Mouse (Mus musculus) thymus, postnatal 25 days (tissue): ENCODE data around the gene Steap3.

Experiments
- DNase-seq: peaks from one replicate; pipeline ENCODE4 v3.0.0; 2022

Steap3 gene

DNA sequence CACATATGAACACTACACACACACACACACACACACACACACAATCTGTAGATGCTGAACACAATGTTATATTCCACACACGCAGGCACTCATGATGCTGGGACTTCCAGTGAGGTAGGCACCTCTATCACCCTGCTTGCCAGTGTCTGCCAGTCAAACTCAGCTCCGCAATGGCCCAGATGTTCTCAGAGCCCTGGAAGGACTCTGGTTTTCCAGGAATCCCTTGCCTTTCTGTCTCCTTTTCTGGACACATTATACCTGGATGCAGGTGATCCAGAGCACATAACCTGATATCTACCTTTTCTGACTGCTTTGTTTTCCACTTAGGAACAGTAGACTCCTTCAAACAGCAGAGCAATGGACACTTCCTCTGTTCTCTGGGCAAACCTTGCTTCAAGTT, 75.8 kb downstream of the Steap3 start:
- no peak for DNase-seq

DNA sequence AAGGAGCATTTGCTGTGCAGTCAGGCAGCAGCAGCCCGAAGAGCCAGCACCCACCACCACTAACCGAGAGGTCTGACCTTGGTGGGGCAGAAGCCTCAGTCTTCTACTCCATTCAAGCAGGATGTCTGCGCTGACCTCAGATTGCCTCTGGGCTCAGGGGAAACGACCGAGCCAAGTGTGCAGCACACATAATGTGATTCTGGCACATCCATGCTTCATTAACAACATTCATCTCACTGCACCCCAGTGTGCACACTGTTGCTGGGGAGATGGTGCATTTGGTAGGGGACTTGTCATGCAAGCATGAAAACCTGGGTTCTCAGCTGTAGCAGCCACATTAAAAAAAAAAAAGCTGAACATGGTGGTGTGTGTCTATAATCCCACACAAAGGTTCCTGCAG, 76.6 kb downstream of the Steap3 start:
- DNase-seq, result no peak

DNA sequence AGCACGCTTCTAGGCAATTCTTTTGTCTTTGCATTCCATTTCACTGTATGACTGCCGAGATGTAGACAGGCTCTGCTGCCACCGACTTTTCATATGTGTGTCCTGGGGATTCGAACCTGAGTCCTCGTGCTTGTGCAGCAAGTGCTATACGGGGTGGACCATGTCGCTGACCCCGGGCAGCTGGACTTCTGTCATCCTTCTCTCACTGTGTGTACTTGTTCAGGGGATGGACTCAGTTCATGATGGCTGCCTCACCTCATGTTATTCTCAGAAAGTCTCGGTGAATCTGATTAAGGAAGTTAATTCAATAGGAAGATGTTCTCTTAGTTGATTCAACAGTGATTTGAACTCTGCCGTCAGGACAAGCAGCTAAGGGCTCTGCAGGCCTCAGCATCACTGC, 78.9 kb downstream of the Steap3 start:
- DNase-seq, result no peak

DNA sequence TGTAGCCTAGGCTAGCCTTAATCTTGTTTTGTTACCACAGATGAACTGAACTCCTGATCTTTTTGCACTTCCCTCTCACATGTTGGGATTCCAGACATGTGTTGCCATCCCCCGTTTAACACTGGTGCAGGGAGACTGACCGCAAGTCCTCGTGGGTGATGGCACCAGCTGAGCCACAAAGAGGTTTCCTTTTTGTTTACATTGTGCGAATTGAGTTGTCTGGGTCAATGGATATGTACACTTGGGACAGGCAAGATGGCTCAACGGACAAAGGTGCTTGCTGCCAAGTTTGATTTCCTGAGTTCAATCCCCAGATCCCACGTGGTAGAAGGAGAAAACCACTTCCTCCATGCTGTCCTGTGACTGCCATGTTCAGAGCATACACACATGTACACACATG, 80.2 kb downstream of the Steap3 start:
- no peak for DNase-seq

DNA sequence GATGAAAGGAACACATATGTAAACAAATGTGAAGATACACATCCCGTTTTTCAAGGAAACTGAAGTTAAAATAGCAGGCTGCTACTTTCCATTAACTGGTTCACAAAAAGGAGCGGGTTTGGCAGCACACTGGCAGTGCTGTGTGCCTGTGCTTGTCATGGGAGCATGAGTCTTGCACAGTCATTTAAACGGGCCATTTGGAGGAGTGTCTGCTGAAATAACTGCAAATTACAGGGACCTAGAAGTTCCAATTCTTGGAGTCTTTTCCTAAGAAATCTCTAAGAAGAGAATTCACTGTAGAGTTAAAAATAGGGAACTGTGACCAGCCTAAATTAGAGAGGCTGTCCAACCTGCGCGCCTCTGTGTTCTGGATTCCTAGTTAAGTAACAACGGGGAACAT, 81.6 kb downstream of the Steap3 start:
- no peak for DNase-seq

DNA sequence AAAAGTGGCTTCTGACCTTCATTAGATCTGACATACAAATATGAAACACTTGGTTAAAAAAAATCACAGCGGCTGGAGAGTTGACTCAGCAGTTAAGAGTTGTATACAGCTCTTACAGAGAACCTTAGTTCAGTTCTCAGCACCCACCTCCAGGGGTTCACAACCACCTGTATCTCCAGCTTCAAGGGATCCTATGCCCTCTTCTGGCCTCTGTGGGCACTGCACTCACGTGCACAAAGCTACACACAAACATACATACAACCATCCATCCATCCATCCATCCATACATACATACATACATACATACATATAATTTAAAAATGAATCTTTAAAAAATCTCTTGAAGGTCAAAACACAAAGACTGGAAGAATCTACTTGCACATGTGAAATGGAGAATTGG, 82.2 kb downstream of the Steap3 start:
- DNase-seq, result no peak

DNA sequence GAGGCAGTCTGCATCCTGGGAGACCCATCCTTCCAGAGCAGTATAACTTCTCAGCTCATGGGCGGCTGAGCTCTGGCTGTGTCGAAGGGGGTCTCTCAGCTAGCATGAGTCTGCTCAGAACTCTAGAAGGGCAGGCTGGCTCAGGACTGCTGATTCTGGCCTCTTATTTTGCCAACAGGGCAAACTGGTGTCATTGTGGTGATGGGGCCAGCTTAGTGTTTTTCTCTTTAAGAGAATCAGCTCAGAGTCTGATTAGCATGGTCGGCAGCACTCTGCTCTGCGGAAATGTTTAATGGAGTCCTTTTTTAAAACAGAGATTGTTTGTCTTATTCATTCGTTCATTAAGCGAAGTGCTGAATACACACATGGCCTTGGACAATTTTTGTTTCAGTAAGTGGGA, 83.3 kb downstream of the Steap3 start:
- no peak for DNase-seq

DNA sequence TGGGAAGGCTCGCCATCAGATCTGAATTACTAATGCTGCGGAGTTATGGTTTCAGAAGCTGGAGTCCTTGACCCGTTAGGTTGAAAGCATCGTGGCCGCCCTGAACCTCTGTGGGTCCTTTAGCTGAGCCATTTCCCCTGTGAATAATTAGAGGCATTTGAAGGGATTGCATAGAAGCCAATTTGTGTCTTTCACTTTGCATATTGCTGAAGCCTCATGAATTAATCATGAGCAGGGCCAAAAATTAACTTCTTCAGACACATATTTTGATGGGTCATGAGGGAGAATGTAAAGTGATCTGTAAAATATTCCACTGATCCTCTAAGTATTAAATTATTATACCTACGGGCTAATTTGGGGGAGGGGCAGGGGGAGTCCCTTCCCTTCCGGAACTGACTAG, 85.4 kb downstream of the Steap3 start:
- DNase-seq, result no peak

DNA sequence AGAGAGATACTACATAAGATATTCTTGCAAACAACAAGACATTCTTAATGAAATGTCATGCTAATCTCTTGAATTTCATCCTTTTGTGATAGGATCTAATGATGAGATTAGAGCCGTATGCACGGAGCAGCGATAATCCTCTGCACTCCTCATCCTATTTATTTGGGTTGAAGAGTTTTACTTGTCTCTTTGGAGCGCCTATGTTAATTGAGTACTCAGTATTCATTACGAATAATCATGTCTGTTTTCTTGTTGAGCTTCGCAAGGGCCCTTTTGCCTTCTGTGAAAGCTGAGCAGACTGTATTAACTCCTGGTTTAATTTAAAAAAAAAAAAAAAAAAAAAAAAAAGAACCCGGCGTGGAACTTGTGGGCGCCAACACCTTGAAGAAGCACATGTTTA, 85.8 kb downstream of the Steap3 start:
- DNase-seq, result no peak

DNA sequence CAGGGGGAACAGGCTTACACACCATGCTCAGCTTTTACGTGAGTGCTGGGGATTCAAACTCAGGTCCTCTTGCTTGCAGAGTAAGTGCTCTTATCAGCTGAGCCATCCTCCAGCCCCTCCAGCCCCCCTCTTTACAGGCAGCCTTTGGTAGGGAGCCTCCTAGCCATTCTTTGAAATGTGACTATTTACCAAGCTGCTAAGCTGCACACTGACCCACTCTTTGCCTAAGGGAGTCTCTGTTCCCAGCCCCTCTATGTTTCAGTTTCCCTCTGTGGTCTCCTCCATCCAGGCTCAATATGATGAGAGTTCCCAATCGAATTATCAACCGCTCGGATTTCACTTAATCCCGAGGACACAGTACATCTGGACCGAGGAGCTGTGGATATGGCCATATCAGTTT, 86.3 kb downstream of the Steap3 start:
- DNase-seq, result no peak

DNA sequence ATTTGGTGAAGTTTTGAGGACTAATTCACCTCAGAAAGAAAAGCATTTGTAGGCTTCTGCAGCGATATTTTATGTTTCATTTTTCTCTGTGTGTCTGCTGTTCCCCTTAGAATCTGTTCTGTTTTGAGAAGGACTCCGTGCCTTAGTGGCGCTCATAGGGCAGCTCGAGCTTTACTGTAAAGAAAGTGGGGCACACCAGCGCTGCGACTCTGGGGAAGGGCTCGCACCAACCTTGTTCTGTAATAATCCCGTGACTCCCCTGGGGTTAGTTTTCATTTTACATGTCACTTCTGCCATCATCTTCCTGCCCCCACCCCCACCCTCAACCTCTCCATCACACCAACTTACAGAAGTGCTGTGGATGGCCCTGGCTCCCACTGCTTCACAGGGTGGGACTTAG, 95.4 kb downstream of the Steap3 start:
- no peak for DNase-seq

DNA sequence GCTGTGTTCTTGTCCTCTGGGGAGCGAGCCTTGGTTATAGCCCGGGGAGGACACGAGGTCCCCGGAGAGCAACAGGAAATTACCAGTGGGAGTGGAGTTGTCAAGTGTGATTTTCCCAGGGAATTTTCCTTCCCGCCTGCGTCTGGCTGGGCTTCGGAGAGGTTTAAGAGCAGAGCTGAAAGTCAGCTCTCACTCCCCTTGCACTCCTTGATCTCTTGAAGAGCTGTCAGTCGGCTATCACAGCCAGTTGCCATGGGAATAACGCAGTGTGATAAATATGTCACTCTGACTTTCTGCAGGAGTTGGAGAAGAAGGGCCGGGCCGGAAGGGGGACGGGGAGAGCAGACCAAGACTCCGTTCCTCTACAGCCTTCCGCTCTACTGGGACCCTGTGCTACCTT, 96.2 kb downstream of the Steap3 start:
- DNase-seq, result no peak

DNA sequence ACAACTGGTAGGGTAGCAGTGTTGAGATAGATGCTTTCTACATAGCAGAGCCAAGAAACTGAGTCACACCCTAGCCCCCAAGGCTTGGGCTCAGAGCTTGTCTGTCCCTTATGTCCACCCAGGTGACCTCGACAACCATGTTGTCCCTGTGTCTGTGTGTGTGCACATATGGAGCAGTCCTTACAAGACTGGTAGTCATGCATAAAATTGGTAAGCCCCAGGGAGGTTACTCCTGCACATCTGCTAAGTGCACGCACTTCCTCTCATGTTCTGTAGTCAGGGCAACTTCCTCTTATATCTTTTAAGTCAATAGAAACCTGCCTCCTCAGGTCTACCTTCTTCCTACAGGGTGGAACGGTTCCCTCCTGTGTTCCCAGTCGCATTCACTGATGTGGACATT, 97.5 kb downstream of the Steap3 start:
- DNase-seq, result no peak

DNA sequence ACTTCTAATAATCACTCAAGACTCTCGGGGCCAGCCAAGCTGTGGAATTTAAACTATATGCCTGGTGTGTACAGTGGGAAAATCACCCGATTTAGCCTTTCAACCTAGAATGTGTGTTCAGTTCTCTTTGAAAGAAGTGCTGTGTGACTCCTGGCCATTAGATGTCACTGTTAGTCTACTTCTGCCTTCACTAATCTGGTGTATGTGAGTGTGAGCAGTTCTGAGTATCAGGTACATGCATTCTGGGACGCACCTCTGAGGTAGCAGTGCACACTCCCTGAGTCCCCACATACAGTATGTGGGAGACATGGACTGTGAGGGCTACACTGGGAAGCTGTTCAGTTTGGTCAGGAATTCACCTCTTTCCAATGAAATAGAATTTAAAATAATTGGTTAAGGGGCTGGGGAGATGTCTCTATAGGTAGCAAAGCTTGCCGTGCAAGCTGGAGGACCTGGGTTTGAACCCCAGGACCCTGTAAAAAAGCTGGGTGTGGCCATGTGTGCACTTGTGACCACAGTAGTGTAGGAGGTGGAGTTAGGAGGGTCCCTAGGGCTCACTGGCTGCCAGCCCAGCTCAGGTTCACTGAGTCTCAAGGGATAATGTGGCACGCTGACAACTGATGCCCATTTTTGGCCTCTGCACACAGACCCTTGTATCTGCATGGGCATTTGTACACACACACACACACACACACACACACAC, 100.5 kb downstream of the Steap3 start:
- DNase-seq, result no peak

DNA sequence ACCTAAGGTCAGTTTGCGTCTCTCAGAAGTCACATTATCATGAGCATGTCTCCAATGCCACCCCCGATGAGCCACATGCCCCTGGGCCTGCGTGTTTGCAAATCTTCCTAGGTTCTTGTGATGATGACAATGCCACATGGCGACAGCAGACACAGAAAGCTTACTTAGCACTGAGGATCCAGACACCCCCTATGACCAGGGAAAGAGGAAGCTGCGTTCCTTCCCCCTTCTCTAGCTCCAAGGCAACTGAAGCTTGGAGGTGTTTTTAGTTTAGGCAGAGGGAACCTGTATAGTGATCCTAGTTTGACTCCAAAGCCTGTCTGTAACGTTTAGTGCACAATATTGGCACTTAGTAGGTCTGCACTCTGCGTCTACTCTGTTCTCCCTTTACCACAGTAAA, 102.2 kb downstream of the Steap3 start:
- DNase-seq, result no peak

DNA sequence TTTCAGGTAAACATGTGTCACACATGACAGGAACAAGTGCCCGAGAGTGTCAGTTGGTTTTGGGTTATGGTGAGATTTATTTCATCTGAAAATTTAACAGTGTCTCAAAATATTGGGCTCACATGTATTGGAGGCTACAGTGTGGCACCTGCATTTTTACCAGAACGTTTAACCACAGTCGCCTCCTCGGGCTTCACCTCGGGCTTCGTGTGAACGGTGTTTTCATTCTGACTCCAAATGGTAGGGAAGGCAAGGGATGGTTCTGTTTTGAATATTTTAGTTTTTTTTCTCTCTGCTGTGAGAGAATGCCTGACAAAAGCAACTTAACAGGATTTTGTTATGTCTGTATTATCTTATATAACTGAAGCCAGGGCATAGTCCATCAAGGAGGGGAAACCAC, 103.8 kb downstream of the Steap3 start:
- no peak for DNase-seq

DNA sequence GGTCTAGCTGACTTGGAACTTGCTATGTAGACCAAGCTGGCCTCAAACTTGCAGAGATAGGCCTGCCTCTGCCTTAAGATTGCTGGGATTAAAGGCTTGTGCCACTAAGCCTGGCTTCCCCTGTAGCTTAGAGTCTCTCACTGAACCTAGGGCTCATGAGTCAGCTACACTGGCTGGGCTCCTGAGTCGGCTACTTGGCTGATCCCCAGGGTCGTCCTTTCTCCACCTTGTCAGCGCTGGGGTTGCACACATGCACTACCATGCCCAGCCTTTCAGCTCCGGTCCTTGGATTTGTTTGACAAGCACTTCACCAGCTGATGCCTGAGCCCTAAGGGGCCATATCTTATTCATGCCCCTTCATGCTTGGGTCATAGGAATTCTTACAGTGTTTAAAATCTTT, 104.5 kb downstream of the Steap3 start:
- DNase-seq, result no peak

DNA sequence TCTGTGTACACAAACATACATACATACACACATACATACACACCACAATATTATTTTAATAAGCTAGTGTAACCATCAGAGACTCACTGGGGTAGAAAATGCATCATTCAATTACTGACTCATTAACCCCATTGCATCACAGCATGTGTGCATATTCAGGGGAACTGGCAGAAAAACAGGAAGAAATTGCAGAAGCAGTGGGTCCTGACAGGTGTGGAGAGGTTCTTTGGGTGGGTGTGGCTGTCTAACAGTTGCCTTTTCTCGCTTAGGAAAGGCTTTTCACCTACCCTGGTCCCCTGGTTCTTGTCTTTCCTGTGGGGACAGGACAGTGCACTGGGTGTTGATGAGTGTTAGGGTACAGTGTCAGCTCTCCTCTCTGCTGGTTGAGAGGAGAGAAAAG, 109.9 kb downstream of the Steap3 start:
- DNase-seq, result no peak

DNA sequence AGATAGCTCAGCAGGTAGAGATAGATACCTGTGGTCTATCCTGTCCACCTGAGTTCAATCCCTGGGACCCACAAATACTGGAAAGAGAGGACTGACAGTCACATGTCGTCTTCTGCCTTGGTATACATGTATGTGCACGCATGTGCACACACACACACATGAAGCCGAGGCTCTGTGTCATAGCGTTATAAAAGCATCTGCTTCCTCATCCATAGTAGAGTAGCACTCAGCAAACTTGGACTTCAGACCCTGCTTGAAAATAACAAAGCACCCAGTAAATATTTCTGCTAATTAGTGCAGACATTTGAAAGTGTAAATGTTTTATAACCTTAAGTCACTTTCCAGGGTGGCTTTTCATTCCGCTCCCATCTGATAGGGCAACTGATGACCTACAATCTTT, 111.0 kb downstream of the Steap3 start:
- DNase-seq, result no peak

DNA sequence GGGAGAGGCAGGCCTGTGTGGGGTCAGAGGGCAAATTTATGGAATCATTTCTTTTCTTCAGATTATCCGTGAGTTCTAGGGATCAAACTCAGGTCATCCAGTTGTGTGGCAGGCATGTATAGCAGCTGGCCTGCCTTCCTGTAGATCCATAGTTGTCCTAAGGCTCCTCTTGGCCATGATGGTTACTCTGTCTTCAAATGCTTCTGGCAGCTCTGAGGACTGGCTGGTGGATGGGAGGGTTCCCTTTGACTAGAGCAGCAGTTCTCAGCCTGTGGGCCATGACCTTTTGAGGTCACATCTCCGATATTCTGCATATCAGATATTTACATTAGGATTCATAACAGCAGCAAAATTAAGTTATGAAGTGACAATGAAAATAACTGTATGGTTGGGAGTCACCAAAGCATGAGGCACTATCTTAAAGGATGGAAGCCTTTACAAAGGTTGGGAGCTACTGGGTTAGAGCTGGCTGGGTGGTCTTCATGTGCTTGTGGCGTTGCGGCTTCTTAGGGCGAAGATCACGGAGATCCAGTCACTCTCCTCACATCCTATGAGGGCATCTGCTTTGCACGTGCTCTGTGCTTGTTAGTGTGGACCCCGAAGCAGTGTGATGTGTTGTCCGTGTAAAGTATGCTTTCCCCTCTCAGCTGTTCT, 113.9 kb downstream of the Steap3 start:
- no peak for DNase-seq

DNA sequence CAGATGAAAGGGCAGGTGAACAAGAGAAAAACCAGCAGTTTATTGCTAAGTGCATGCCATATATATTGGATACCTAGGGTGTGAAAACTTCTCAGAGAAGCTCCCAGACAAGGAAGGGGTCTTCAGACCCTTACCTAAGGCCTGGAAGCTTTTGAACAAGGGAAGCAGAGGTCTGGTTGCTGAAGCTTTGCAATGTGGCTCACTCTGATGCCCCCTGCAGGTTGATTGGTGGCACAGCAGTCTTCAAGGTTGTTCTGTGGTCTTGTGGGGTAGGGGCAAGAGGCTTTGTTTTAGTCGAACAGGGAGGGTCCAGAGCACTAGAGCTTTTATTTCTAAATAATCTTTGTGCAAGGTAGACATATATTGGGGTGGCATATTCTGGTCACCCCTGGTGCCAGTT, 117.2 kb downstream of the Steap3 start:
- DNase-seq, result peak; percentile 35

DNA sequence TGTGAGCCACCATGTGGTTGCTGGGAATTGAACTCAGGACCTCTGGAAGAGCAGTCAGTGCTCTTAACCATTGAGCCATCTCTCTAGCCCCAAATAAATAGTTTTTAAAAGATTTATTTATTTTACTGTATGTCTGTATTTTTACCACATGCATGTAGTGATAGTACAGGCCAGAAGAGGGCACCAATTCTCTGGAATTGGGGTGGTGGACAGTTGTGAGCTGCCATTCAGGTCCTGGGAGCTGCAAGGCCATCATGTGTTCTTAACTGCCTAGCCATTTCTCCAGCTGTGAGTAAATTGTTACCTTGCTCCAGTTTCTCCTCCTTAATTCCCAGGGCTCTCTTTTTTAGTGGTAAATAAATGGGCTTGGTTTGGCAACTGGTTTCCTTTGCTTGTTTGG, 118.3 kb downstream of the Steap3 start:
- no peak for DNase-seq

DNA sequence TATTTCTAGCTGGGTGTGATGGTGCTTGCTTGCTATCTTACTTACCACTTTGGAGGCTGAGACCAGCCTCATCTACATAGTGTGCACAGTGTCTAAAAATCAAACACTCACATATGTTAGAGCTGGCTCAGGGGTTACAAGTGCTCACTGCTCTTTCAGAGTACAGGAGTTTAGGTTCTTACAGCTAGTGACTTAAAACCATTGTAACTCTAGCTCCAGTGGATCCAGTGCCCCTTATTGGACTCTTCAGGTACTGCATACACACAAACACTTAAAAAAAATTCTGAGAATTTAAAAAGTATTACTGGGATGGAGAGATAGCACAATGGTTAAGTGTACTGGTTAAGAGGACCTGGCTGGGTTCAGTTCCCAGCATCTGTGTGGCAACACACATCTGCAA, 125.5 kb downstream of the Steap3 start:
- no peak for DNase-seq

DNA sequence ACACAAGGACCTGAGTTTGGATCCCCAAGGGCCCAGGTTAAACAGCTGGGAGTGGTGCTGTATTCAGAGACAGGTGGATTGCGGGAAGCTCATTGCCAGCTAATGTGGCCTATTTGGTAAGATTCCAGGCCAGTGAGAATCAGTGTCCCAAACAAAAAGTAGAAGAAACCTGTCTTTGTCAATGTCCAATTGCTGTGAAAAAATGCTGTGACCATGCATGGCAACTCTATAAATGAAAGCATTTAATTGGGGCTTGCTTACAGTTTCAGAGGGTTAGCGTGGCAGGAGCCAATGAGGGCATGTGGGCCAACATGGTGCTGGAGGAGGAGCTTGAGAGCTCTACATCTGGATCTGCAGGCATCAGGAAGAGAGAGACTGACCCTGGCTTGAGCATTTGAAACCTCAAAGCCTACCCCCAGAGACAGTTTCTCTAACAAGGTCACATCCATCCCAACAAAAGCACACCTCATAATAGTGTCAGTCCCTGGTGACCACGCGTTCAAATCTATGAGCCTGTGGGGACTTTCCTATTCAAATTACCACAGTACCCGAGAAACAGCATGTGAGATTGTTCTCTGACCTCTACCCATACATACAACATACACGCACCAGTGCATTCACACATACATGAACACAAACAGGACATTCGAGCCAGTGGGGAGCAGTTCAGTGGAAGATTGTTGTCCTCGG, 126.8 kb downstream of the Steap3 start:
- DNase-seq, result no peak

DNA sequence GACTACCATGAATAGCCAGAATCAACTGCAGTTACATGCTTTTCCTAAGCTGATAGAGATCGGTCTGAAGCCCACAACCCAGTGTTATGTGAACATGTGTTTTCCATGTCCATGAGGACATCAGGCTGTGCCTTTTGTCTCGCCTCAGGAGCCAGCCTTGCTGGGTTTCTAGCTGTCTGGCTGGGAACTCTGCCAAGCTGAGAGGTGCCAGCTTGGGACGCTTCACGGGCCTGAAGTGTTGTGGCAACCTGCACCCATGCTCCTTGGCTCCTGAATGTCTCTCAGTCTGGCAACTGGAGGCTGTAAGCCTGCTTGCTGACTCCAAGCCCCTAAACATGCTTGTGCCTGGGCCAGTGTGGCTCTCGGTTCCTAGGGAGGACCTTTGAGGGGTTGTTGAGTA, 130.0 kb downstream of the Steap3 start:
- DNase-seq, result no peak
